Mouse (Mus musculus): ENCODE results near the gene Hook2. TPM values are rescaled to one million over a fixed set of nuclear protein-coding genes. Genes with fewer than 3 reads are reported as not detected.
A peak's percentile ranks its signal among the peaks of the same experiment; 100 is the strongest.

Hook2 gene
- polyA plus RNA-seq, 2 experiments, result 17.7 to 18.1 TPM

DNA sequence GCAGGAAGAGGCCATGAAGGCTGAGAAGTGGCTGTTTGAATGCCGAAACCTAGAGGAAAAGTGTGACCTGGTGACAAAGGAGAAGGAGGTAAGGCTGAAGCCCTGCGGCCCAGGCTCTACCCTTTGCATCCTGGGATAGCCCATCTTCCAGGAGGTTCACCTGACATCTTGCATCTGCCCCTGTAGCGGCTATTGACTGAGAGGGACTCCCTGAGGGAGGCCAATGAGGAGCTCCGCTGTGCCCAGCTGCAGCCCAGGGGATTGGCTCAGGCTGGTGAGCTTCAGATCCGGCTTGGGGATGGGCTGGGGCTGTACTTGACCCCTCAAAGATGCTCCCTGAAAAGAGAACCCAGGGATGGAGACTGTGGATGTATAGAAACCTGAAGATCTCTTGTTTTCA lies 6.6 kb downstream of the Hook2 start:
- Histone ChIP-seq H3K4me1 (ENCODE audit: control insufficient read depth, insufficient read depth, low read length) (no peaks in the 10 kb centered on the region; the same call in 1 of the 2 replicates), H3K27ac (replicated peaks; ENCODE audit: low read depth, low read length) (no peak overlapping the region), H3K27me3 (ENCODE audit: control insufficient read depth, insufficient read depth, low read length) (no peaks in the 10 kb centered on the region), H3K36me3 (ENCODE audit: control insufficient read depth, insufficient read depth, low read length) (0 out of 2 replicates have a peak, but pooled peaks cover 6% of the 10 kb centered on the region), H3K9ac (ENCODE audit: low read depth, low read length, severe bottlenecking) (no peak overlapping the region), H3K4me2 (replicated peaks; ENCODE audit: low read depth, low read length, severe bottlenecking) (no peak overlapping the region), H3K4me3 (replicated peaks; ENCODE audit: low read length) (no peak overlapping the region), H3K9me3 (ENCODE audit: control insufficient read depth, low read length) (no peaks in the 10 kb centered on the region)
- DNase-seq (ENCODE audit: low spot score) (no peak), ATAC-seq (ENCODE audit: low FRiP score, low read depth) (no peak)
- 77% methylated on average over 5 of the region's 5 CpGs for WGBS
- no peak for TF ChIP-seq POLR2A (IDR thresholded peaks at IDR 0.05; ENCODE audit: borderline replicate concordance, extremely low read depth, insufficient read depth, insufficient read length)

GRCm38 (mm10) chr8:84997649-84998295 lies 7.4 kb downstream of the Hook2 start:
- no peaks in the 10 kb centered on the region for H3K27me3 ChIP-seq (ENCODE audit: control insufficient read depth, insufficient read depth, low read length)
- peak; percentile 80 for DNase-seq (ENCODE audit: low spot score)
- WGBS, result 10% methylated on average over 19 of the region's 19 CpGs
- no peaks in the 10 kb centered on the region; the same call in 1 of the 2 replicates for H3K4me1 ChIP-seq (ENCODE audit: control insufficient read depth, insufficient read depth, low read length)
- 0 out of 2 replicates have a peak, but pooled peaks have one; percentile 15 for TF ChIP-seq POLR2A (IDR thresholded peaks at IDR 0.05; ENCODE audit: borderline replicate concordance, extremely low read depth, insufficient read depth, insufficient read length)
- H3K9ac ChIP-seq (ENCODE audit: low read depth, low read length, severe bottlenecking), result no peak overlapping the region
- H3K9me3 ChIP-seq (ENCODE audit: control insufficient read depth, low read length), result no peaks in the 10 kb centered on the region
- H3K4me2 ChIP-seq (replicated peaks; ENCODE audit: low read depth, low read length, severe bottlenecking), result 0 out of 2 replicates have a peak overlapping the region, but pooled peaks have one; percentile 6
- H3K27ac ChIP-seq (replicated peaks; ENCODE audit: low read depth, low read length), result no peak overlapping the region
- no peak overlapping the region for H3K4me3 ChIP-seq (replicated peaks; ENCODE audit: low read length)
- H3K36me3 ChIP-seq (ENCODE audit: control insufficient read depth, insufficient read depth, low read length), result peaks cover 6% of the 10 kb centered on the region; the same call in 1 of the 2 replicates
- peak; percentile 48; the same call in 1 of the 2 replicates for ATAC-seq (ENCODE audit: low FRiP score, low read depth)

DNA sequence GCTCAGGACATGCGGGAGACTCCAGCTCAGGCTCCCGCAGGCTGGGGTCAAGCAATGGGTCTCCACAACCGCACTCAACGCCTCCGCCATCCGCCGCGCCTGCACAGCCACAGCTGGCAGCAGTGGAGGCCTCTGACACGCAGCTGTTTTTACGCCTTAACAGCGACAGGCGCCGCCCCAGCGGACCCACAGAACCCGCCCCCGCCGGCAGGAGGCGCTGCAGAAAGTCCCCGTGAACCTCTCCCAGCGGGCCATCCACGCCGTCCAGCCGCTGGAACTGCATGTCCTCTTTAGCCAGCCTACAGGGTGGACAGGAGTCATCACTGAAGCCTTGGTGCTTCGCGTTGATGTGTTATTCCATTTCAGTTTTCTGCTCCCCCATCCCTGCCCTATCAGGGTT lies 17.3 kb downstream of the Hook2 start:
- 23% methylated on average over 15 of the region's 25 CpGs for WGBS
- Histone ChIP-seq H3K27me3 (ENCODE audit: control insufficient read depth, insufficient read depth, low read length) (peaks cover 29% of the 10 kb centered on the region), H3K9ac (ENCODE audit: low read depth, low read length, severe bottlenecking) (no peak overlapping the region), H3K4me3 (replicated peaks; ENCODE audit: low read length) (no peak overlapping the region), H3K9me3 (ENCODE audit: control insufficient read depth, low read length) (no peaks in the 10 kb centered on the region), H3K36me3 (ENCODE audit: control insufficient read depth, insufficient read depth, low read length) (no peaks in the 10 kb centered on the region; the same call in 1 of the 2 replicates), H3K4me2 (replicated peaks; ENCODE audit: low read depth, low read length, severe bottlenecking) (no peak overlapping the region), H3K4me1 (ENCODE audit: control insufficient read depth, insufficient read depth, low read length) (no peaks in the 10 kb centered on the region), H3K27ac (replicated peaks; ENCODE audit: low read depth, low read length) (no peak overlapping the region)
- DNase-seq (ENCODE audit: low spot score) (no peak), ATAC-seq (ENCODE audit: low FRiP score, low read depth) (no peak)
- no peak for TF ChIP-seq POLR2A (IDR thresholded peaks at IDR 0.05; ENCODE audit: borderline replicate concordance, extremely low read depth, insufficient read depth, insufficient read length)

GRCm38 (mm10) chr8:85011242-85011641 lies 20.8 kb downstream of the Hook2 start:
- ATAC-seq (ENCODE audit: low FRiP score, low read depth) (no peak), DNase-seq (ENCODE audit: low spot score) (no peak)
- Histone ChIP-seq H3K27me3 (ENCODE audit: control insufficient read depth, insufficient read depth, low read length) (peaks cover 43% of the 10 kb centered on the region), H3K9me3 (ENCODE audit: control insufficient read depth, low read length) (no peaks in the 10 kb centered on the region), H3K4me3 (replicated peaks; ENCODE audit: low read length) (no peak overlapping the region), H3K36me3 (ENCODE audit: control insufficient read depth, insufficient read depth, low read length) (no peaks in the 10 kb centered on the region), H3K9ac (ENCODE audit: low read depth, low read length, severe bottlenecking) (no peak overlapping the region), H3K4me1 (ENCODE audit: control insufficient read depth, insufficient read depth, low read length) (no peaks in the 10 kb centered on the region), H3K4me2 (replicated peaks; ENCODE audit: low read depth, low read length, severe bottlenecking) (no peak overlapping the region), H3K27ac (replicated peaks; ENCODE audit: low read depth, low read length) (no peak overlapping the region)
- no peak for TF ChIP-seq POLR2A (IDR thresholded peaks at IDR 0.05; ENCODE audit: borderline replicate concordance, extremely low read depth, insufficient read depth, insufficient read length)
- WGBS, result 17% methylated on average over 28 of the region's 28 CpGs

- Histone ChIP-seq H3K9me3 (ENCODE audit: control insufficient read depth, low read length) (no peaks in the 10 kb centered on the region), H3K4me3 (replicated peaks; ENCODE audit: low read length) (peak overlapping the region; percentile 24), H3K9ac (ENCODE audit: low read depth, low read length, severe bottlenecking) (no peak overlapping the region), H3K4me1 (ENCODE audit: control insufficient read depth, insufficient read depth, low read length) (no peaks in the 10 kb centered on the region), H3K27ac (replicated peaks; ENCODE audit: low read depth, low read length) (no peak overlapping the region), H3K27me3 (ENCODE audit: control insufficient read depth, insufficient read depth, low read length) (peaks cover 38% of the 10 kb centered on the region), H3K36me3 (ENCODE audit: control insufficient read depth, insufficient read depth, low read length) (peaks cover 9% of the 10 kb centered on the region), H3K4me2 (replicated peaks; ENCODE audit: low read depth, low read length, severe bottlenecking) (peak overlapping the region; percentile 44)
- no peak for TF ChIP-seq POLR2A (IDR thresholded peaks at IDR 0.05; ENCODE audit: borderline replicate concordance, extremely low read depth, insufficient read depth, insufficient read length)
- DNase-seq (ENCODE audit: low spot score), result peak; percentile 72
- 2% methylated on average over 22 of the region's 26 CpGs for WGBS
- no peak for ATAC-seq (ENCODE audit: low FRiP score, low read depth)
Measured at GRCm38 (mm10) chr8:85013230-85013840, 22.9 kb downstream of the Hook2 start.
